Mouse (Mus musculus) MEL (cell line): ENCODE measurements around the gene Btnl1.

Source experiments
- CHD2 ChIP-seq: IDR thresholded peaks from 2 replicates; pipeline ENCODE4 v1.6.1; 2011; ENCODE audit warnings: low read length, improper control_type of control experiment
- MAZ ChIP-seq: IDR thresholded peaks from 2 replicates; pipeline ENCODE4 v1.6.1; 2012; ENCODE audit warnings: low read depth, mild to moderate bottlenecking, inconsistent platforms, low read length, improper control_type of control experiment

GRCm38 (mm10) chr17:34399394-34399715 is 22.4 kb downstream of the Btnl1 start:
- no peak for TF ChIP-seq MAZ
- TF ChIP-seq CHD2 = no peak
